Mouse (Mus musculus) heart, postnatal 0 days (tissue): ENCODE results near the gene Plcg2.

ENCODE experiments used
- CTCF ChIP-seq: IDR thresholded peaks from 2 replicates; pipeline ENCODE4 v1.5.1; 2016; ENCODE audit warnings: antibody characterized with exemption, control low read depth, low read depth
- EP300 ChIP-seq: IDR thresholded peaks from 2 replicates; pipeline ENCODE4 v1.6.1; 2016; ENCODE audit warnings: antibody characterized with exemption, low read depth

DNA sequence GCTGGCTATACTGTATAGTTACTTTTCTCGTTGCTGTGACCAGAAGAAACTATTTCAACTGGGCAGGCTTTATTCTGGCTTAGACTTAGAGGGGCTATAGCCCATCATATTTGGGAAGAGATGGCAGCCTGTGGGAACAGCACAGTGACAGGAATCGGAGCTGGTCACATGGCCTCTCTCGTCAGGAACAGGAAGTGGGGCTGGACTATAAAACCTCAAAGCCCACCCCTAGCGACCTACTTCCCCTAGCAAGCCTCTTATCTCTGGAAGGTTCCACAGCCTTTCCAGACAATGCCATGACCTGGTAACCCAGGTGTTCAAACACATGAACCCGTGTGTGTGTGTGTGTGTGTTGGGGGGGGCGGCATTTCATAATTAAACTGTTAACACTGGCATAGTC is 79.0 kb downstream of the Plcg2 start:
- no peak for TF ChIP-seq CTCF
- no peak for TF ChIP-seq EP300
